Mouse (Mus musculus) bone marrow, adult 2 months (tissue): Measurements from ENCODE around the gene Rpl3. TPM values are rescaled to one million over a fixed set of nuclear protein-coding genes. Genes with fewer than 3 reads are reported as not detected.

ENCODE experiments used
- H3K27ac ChIP-seq: fragments of 200-500 bp; 2 replicates; pipeline ENCODE4 v1.5.1; 2012; ENCODE audit warnings: low read depth, mild to moderate bottlenecking, control low read depth, inconsistent platforms, low read length; ENCODE audit not compliant: control insufficient read depth, poor library complexity, insufficient read depth
- H3K4me1 ChIP-seq: fragments of 200-500 bp; 2 replicates; pipeline ENCODE4 v1.6.1; 2011; ENCODE audit warnings: low read length; ENCODE audit not compliant: control insufficient read depth, insufficient read depth
- H3K4me3 ChIP-seq: fragments of 200-500 bp; replicated peaks from 2 replicates; pipeline ENCODE3; 2011; ENCODE audit warnings: mild to moderate bottlenecking, low read depth, low read length, control low read depth; ENCODE audit not compliant: control insufficient read depth
- CTCF ChIP-seq: fragments of 200-500 bp; IDR thresholded peaks from 2 replicates; pipeline ENCODE4 v1.5.1; 2011; ENCODE audit warnings: low read length, control low read depth; ENCODE audit not compliant: control insufficient read depth, insufficient read depth
- POLR2A ChIP-seq: fragments of 200-500 bp; IDR thresholded peaks from 2 replicates; pipeline ENCODE4 v1.6.1; 2011; ENCODE audit warnings: low read depth, mild to moderate bottlenecking, control low read depth, low read length, borderline replicate concordance; ENCODE audit not compliant: control insufficient read depth
- WGBS: fragments of 180-500 bp; shearing (Covaris S2); methylation state at CpG from one replicate; pipeline ENCODE4 v1.1.7; 2018; 5-methylcytosine and 5-hydroxymethylcytosine counted together
- polyA plus RNA-seq: library from polyadenylated mRNA; stranded (reverse); fragments of >200 nt; gene quantifications from 2 replicates; pipeline ENCODE4 v1.2.4, GENCODE M21; 2011; ENCODE audit warnings: low replicate concordance; ENCODE audit not compliant: missing spikeins, insufficient read depth, insufficient read length

The Rpl3 gene
- polyA plus RNA-seq, result 708 and 1,315 TPM in 2 replicates

GRCm38 (mm10) chr15:80091121-80091955 lies at the start of gene Rpl3, which contains the start of gene Syngr1:
TSS of gene Rpl3 (minus strand) at chr15:80091868.
TSS of gene Syngr1 (plus strand) at chr15:80091334.
- peak within 1 kb of the TSS; percentile 84 for H3K4me3 ChIP-seq
- H3K4me1 ChIP-seq, result peaks cover 2% of the 10 kb centered on the region; the same call in 1 of the 2 replicates
- TF ChIP-seq POLR2A (peak; percentile 42; the same call in 1 of the 2 replicates), CTCF (peak; percentile 75)
- peak within 1 kb of the TSS; percentile 78 for H3K27ac ChIP-seq
- 3% methylated on average over 86 of the region's 86 CpGs for WGBS

- H3K4me1 ChIP-seq, result no peaks in the 10 kb centered on the region; the same call in 1 of the 2 replicates
- TF ChIP-seq CTCF, result no peak
- TF ChIP-seq POLR2A, result no peak
- H3K4me3 ChIP-seq, result no peak overlapping the region
- 94% methylated on average over 3 of the region's 3 CpGs for WGBS
- no peak overlapping the region for H3K27ac ChIP-seq
These were observed 49.2 kb upstream of the Rpl3 start for GRCm38 (mm10) chr15:80140878-80141277.

GRCm38 (mm10) chr15:80140302-80140701 lies 48.6 kb upstream of the Rpl3 start:
- WGBS, result 96% methylated on average over 2 of the region's 2 CpGs
- Histone ChIP-seq H3K4me1 (no peaks in the 10 kb centered on the region; the same call in 1 of the 2 replicates), H3K4me3 (no peak overlapping the region), H3K27ac (no peak overlapping the region)
- TF ChIP-seq POLR2A (no peak), CTCF (no peak)

GRCm38 (mm10) chr15:80137945-80138791 lies 46.5 kb upstream of the Rpl3 start:
- no peak overlapping the region for H3K27ac ChIP-seq
- peaks cover 2% of the 10 kb centered on the region; the same call in 1 of the 2 replicates for H3K4me1 ChIP-seq
- H3K4me3 ChIP-seq, result no peak overlapping the region
- TF ChIP-seq POLR2A (no peak), CTCF (0 out of 2 replicates have a peak, but pooled peaks have one; percentile 3)
- 79% methylated on average over 17 of the region's 17 CpGs for WGBS

- no peak overlapping the region for H3K4me3 ChIP-seq
- TF ChIP-seq CTCF, result no peak
- TF ChIP-seq POLR2A, result no peak
- H3K4me1 ChIP-seq, result peaks cover 3% of the 10 kb centered on the region; the same call in 1 of the 2 replicates
- H3K27ac ChIP-seq, result no peak overlapping the region
- 89% methylated on average over 3 of the region's 3 CpGs for WGBS
These were observed 45.0 kb upstream of the Rpl3 start for GRCm38 (mm10) chr15:80136645-80137044.

GRCm38 (mm10) chr15:80135499-80135898 lies 43.8 kb upstream of the Rpl3 start:
- 87% methylated on average over 2 of the region's 2 CpGs for WGBS
- H3K4me3 ChIP-seq, result no peak overlapping the region
- TF ChIP-seq POLR2A (no peak), CTCF (no peak)
- no peak overlapping the region for H3K27ac ChIP-seq
- peaks cover 4% of the 10 kb centered on the region for H3K4me1 ChIP-seq

- 64% methylated on average over 9 of the region's 9 CpGs for WGBS
- TF ChIP-seq CTCF, result no peak
- H3K4me1 ChIP-seq, result peaks cover 4% of the 10 kb centered on the region
- H3K4me3 ChIP-seq, result peak overlapping the region; percentile 8
- peak overlapping the region; percentile 24 for H3K27ac ChIP-seq
These were observed 42.8 kb upstream of the Rpl3 start for GRCm38 (mm10) chr15:80134450-80134847.

GRCm38 (mm10) chr15:80133682-80134449 lies 42.2 kb upstream of the Rpl3 start:
- H3K27ac ChIP-seq, result peak overlapping the region; percentile 97
- no peak for TF ChIP-seq CTCF
- 0 out of 2 replicates have a peak, but pooled peaks have one; percentile 11 for TF ChIP-seq POLR2A
- 4% methylated on average over 14 of the region's 14 CpGs for WGBS
- peaks cover 4% of the 10 kb centered on the region for H3K4me1 ChIP-seq
- peak overlapping the region; percentile 89 for H3K4me3 ChIP-seq
